Comparison of ENCODE assay signal across 10 mouse cellular contexts in the genomic region with DNA sequence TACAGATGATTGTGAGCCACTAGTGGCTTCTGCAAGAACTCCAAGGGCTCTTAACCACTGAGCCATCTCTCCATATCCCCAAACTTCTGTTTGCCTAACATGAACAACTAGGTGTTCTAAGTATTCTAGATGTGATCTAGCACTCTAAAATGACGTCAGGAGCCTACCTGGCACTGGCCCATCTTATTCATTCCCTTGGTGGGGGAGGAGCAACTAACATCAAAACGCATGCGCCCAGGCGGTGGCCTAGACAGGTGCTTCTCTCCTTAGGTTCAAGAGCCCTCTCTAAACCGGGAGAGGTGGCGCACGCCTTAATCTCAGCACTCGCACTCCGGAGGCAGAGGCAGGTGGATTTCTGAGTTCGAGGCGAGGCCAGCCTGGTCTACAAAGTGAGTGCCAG. TPM values are rescaled to one million over a fixed set of nuclear protein-coding genes. Genes with fewer than 3 reads are reported as not detected.
A peak's percentile ranks its signal among the peaks of the same experiment; 100 is the strongest.
DNase-seq lines count a peak whose midpoint lies in the region; ATAC-seq and TF ChIP-seq lines count a peak whose summit lies in the region.
"Had no signal": no experiment of that assay in that cellular context is flagged by ENCODE, and none has a peak within 500 bp of the region (broad histone marks: within the 10 kb centered on the region; RNA-seq: fewer than 3 reads in every experiment).

No protein-coding gene starts in this region.

- DNase-seq in lung, postnatal 0 days (ENCODE audit: low spot score), result no peak
- DNase-seq in forebrain, embryonic 14.5 days (ENCODE audit: low spot score), result no peak
- no peak for DNase-seq in left cerebral cortex, postnatal 36 days (ENCODE audit: low spot score in 2 of 2)
- no peak for DNase-seq in frontal cortex, postnatal 36 days (ENCODE audit: low spot score in 2 of 2)
- DNase-seq: heart, postnatal 4 days; thymus, adult 18-20 months had no signal

- no peak for TF ChIP-seq CTCF in lung, postnatal 0 days (IDR thresholded peaks at IDR 0.05)

- H3K27ac ChIP-seq in lung, embryonic 16.5 days (ENCODE audit: low read length), result no peak overlapping the region
- no peak overlapping the region for H3K27ac ChIP-seq in lung, postnatal 0 days (ENCODE audit: low read length)
- H3K27ac ChIP-seq in forebrain, embryonic 14.5 days (ENCODE audit: low read depth, low read length), result no peak overlapping the region
- no peak overlapping the region for H3K27ac ChIP-seq in limb, embryonic 13.5 days
- no peak overlapping the region for H3K27ac ChIP-seq in stomach, embryonic 15.5 days

- peaks cover 7% of the 10 kb centered on the region for H3K27me3 ChIP-seq in lung, embryonic 16.5 days (ENCODE audit: control insufficient read depth, insufficient read depth, low read depth, low read length)
- H3K27me3 ChIP-seq in lung, postnatal 0 days (replicated peaks; ENCODE audit: insufficient read depth, low read length), result no peaks in the 10 kb centered on the region
- peaks cover 12% of the 10 kb centered on the region; the same call in 1 of the 2 replicates for H3K27me3 ChIP-seq in forebrain, embryonic 14.5 days (replicated peaks; ENCODE audit: control insufficient read depth, insufficient read depth, low read length)
- H3K27me3 ChIP-seq in limb, embryonic 13.5 days, result peaks cover 25% of the 10 kb centered on the region
- H3K27me3 ChIP-seq in stomach, embryonic 15.5 days (replicated peaks), result peaks cover 11% of the 10 kb centered on the region; the same call in 1 of the 2 replicates

- TF ChIP-seq EP300 in lung, postnatal 0 days (IDR thresholded peaks at IDR 0.05), result no peak

- H3K36me3 ChIP-seq in lung, embryonic 16.5 days (ENCODE audit: control insufficient read depth, insufficient read depth, low read length), result no peaks in the 10 kb centered on the region
- no peaks in the 10 kb centered on the region for H3K36me3 ChIP-seq in lung, postnatal 0 days (ENCODE audit: insufficient read depth, low read length)
- no peaks in the 10 kb centered on the region for H3K36me3 ChIP-seq in forebrain, embryonic 14.5 days (ENCODE audit: control insufficient read depth, insufficient read depth, low read length)
- no peaks in the 10 kb centered on the region for H3K36me3 ChIP-seq in limb, embryonic 13.5 days
- H3K36me3 ChIP-seq in stomach, embryonic 15.5 days, result no peaks in the 10 kb centered on the region

- WGBS in lung, embryonic 16.5 days, result 47% methylated on average over 11 of the region's 11 CpGs
- WGBS in lung, postnatal 0 days, result 52% methylated on average over 11 of the region's 11 CpGs
- 70% methylated on average over 11 of the region's 11 CpGs for WGBS in forebrain, embryonic 14.5 days
- 50% methylated on average over 11 of the region's 11 CpGs for WGBS in limb, embryonic 13.5 days
- WGBS in stomach, embryonic 15.5 days, result 54% methylated on average over 11 of the region's 11 CpGs

- H3K4me3 ChIP-seq in lung, embryonic 16.5 days (ENCODE audit: low read length), result no peak overlapping the region
- no peak overlapping the region for H3K4me3 ChIP-seq in lung, postnatal 0 days (ENCODE audit: low read depth, low read length)
- no peak overlapping the region for H3K4me3 ChIP-seq in forebrain, embryonic 14.5 days (ENCODE audit: low read depth, low read length)
- H3K4me3 ChIP-seq in limb, embryonic 13.5 days, result peak overlapping the region; percentile 58
- peak overlapping the region; percentile 54; the same call in 1 of the 2 replicates for H3K4me3 ChIP-seq in stomach, embryonic 15.5 days (replicated peaks)

- peaks cover 13% of the 10 kb centered on the region for H3K4me1 ChIP-seq in lung, embryonic 16.5 days (replicated peaks; ENCODE audit: control insufficient read depth, insufficient read depth, low read length)
- peaks cover 5% of the 10 kb centered on the region for H3K4me1 ChIP-seq in lung, postnatal 0 days (ENCODE audit: insufficient read depth, low read depth, low read length)
- H3K4me1 ChIP-seq in forebrain, embryonic 14.5 days (ENCODE audit: control insufficient read depth, insufficient read depth, low read length), result peaks cover 26% of the 10 kb centered on the region
- peaks cover 16% of the 10 kb centered on the region for H3K4me1 ChIP-seq in limb, embryonic 13.5 days
- peaks cover 16% of the 10 kb centered on the region for H3K4me1 ChIP-seq in stomach, embryonic 15.5 days

- H3K9ac ChIP-seq in lung, embryonic 16.5 days (ENCODE audit: low read length), result no peak overlapping the region
- H3K9ac ChIP-seq in lung, postnatal 0 days (replicated peaks; ENCODE audit: low read depth), result no peak overlapping the region
- no peak overlapping the region for H3K9ac ChIP-seq in forebrain, embryonic 14.5 days (ENCODE audit: low read length)
- peak overlapping the region; percentile 65; the same call in 1 of the 2 replicates for H3K9ac ChIP-seq in limb, embryonic 13.5 days
- no peak overlapping the region for H3K9ac ChIP-seq in stomach, embryonic 15.5 days

- H3K9me3 ChIP-seq in lung, embryonic 16.5 days (ENCODE audit: control insufficient read depth, low read length), result no peaks in the 10 kb centered on the region
- H3K9me3 ChIP-seq in lung, postnatal 0 days (ENCODE audit: low read length), result no peaks in the 10 kb centered on the region
- H3K9me3 ChIP-seq in forebrain, embryonic 14.5 days (replicated peaks; ENCODE audit: control insufficient read depth, low read length), result no peaks in the 10 kb centered on the region
- H3K9me3 ChIP-seq in limb, embryonic 13.5 days, result no peaks in the 10 kb centered on the region
- no peaks in the 10 kb centered on the region for H3K9me3 ChIP-seq in stomach, embryonic 15.5 days

- ATAC-seq in lung, embryonic 16.5 days (ENCODE audit: low read depth), result no peak
- ATAC-seq in lung, postnatal 0 days, result no peak
- no peak for ATAC-seq in forebrain, embryonic 14.5 days
- ATAC-seq in limb, embryonic 13.5 days (ENCODE audit: low FRiP score, low read depth), result no peak
- no peak for ATAC-seq in stomach, embryonic 15.5 days (ENCODE audit: insufficient read depth, low FRiP score, low read depth)

- H3K4me2 ChIP-seq in lung, embryonic 16.5 days (ENCODE audit: low read depth, low read length), result peak overlapping the region; percentile 94
- no peak overlapping the region for H3K4me2 ChIP-seq in lung, postnatal 0 days (replicated peaks; ENCODE audit: low read depth, low read length)
- peak overlapping the region; percentile 96; the same call in 1 of the 2 replicates for H3K4me2 ChIP-seq in forebrain, embryonic 14.5 days (ENCODE audit: low read length)
- peak overlapping the region; percentile 98 for H3K4me2 ChIP-seq in limb, embryonic 13.5 days (replicated peaks)
- H3K4me2 ChIP-seq in stomach, embryonic 15.5 days, result peak overlapping the region; percentile 100; the same call in 1 of the 2 replicates

- intact Hi-C loops in left cerebral cortex, postnatal 36 days (cut with DNase I), result no loop called here

RNA-seq across cellular contexts. Expression of gene Cbs, which starts 1.3 kb away (rescaled TPM):
- 3.9 and 4.6 TPM in 2 replicates for polyA plus RNA-seq in lung, embryonic 16.5 days (2015; fragmentation: Nextera tagmentation; extraction: Ambion mirVana)
- 1.2 and 1.4 TPM in 2 replicates for polyA plus RNA-seq in lung, postnatal 0 days (2015; fragmentation: Nextera tagmentation; extraction: Ambion mirVana)
- 5.6 and 6.1 TPM in 2 replicates for polyA plus RNA-seq in forebrain, embryonic 14.5 days (2014; fragmentation: Nextera tagmentation; extraction: Ambion mirVana)
- polyA plus RNA-seq in limb, embryonic 13.5 days (2015; fragmentation: Nextera tagmentation; extraction: Ambion mirVana), result 3.0 and 3.9 TPM in 2 replicates
- polyA plus RNA-seq in stomach, embryonic 15.5 days (2015; fragmentation: Nextera tagmentation; extraction: Ambion mirVana), result 24.5 and 38.2 TPM in 2 replicates
- 10 to 100 TPM; 34.8 to 50.0 TPM for total RNA-seq in left cerebral cortex, postnatal 36 days (2021)
- total RNA-seq: megakaryocyte progenitor cell, adult 5-6 weeks had no signal

RNA-seq across cellular contexts. Expression of gene U2af1, which starts 22.9 kb away (rescaled TPM):
- 307 and 308 TPM in 2 replicates for polyA plus RNA-seq in lung, embryonic 16.5 days (2015; fragmentation: Nextera tagmentation; extraction: Ambion mirVana)
- polyA plus RNA-seq in lung, postnatal 0 days (2015; fragmentation: Nextera tagmentation; extraction: Ambion mirVana), result 151 and 161 TPM in 2 replicates
- 165 and 172 TPM in 2 replicates for polyA plus RNA-seq in forebrain, embryonic 14.5 days (2014; fragmentation: Nextera tagmentation; extraction: Ambion mirVana)
- polyA plus RNA-seq in limb, embryonic 13.5 days (2015; fragmentation: Nextera tagmentation; extraction: Ambion mirVana), result 354 and 373 TPM in 2 replicates
- 301 and 311 TPM in 2 replicates for polyA plus RNA-seq in stomach, embryonic 15.5 days (2015; fragmentation: Nextera tagmentation; extraction: Ambion mirVana)
- total RNA-seq in left cerebral cortex, postnatal 36 days (2021), result 100 to 1,000 TPM; 112 to 118 TPM

RNA-seq across cellular contexts. Expression of gene Cryaa, which starts 41.8 kb away (rescaled TPM):
- 0.36 and 0.44 TPM in 2 replicates for polyA plus RNA-seq in lung, embryonic 16.5 days (2015; fragmentation: Nextera tagmentation; extraction: Ambion mirVana)
- 0.76 and 1.2 TPM in 2 replicates for polyA plus RNA-seq in lung, postnatal 0 days (2015; fragmentation: Nextera tagmentation; extraction: Ambion mirVana)
- polyA plus RNA-seq in forebrain, embryonic 14.5 days (2014; fragmentation: Nextera tagmentation; extraction: Ambion mirVana), result 0.14 TPM in 1 of 2 replicates, not detected in the other
- polyA plus RNA-seq in limb, embryonic 13.5 days (2015; fragmentation: Nextera tagmentation; extraction: Ambion mirVana), result not detected in 2 replicates
- 0.21 TPM in 1 of 2 replicates, not detected in the other for polyA plus RNA-seq in stomach, embryonic 15.5 days (2015; fragmentation: Nextera tagmentation; extraction: Ambion mirVana)
- not detected for total RNA-seq in left cerebral cortex, postnatal 36 days (2021)
- total RNA-seq: heart, postnatal 4 days; megakaryocyte progenitor cell, adult 5-6 weeks had no signal

Comparison
In these comparisons a context has a peak if more than half of its experiments do, and no peak if none do; other contexts are left out.
1. H3K4me3 ChIP-seq: peak in limb, embryonic 13.5 days (single experiment) and stomach, embryonic 15.5 days (single experiment); none in lung, embryonic 16.5 days (single experiment), lung, postnatal 0 days (single experiment) and forebrain, embryonic 14.5 days (single experiment).